25 mouse cellular contexts compared by ENCODE assay signal in the genomic region with DNA sequence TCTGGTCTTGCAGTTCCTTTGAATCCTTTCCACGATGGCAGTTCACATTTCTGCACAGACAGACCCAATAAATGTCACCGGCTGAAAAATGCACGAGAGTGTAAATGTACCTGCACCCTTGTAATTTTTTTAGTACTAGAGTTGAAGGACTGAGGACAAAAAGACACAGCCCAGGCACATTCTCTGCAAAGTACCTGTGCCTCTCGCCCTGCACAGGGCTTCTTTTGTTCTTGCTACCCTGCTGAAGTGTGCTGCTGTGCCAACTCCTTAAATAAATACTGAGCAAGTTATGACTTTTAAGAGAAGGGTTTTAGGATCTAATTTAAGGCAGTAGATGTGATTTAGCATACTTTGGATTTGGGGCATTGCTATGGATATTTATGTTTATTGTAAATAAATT.
"Had no signal": no experiment of that assay in that cellular context is flagged by ENCODE, and none has a peak within 500 bp of the region (broad histone marks: within the 10 kb centered on the region; RNA-seq: fewer than 3 reads in every experiment).

No protein-coding gene starts in this region.

- H3K36me3 ChIP-seq: forebrain, embryonic 15.5 days; heart, embryonic 12.5 days; hindbrain, embryonic 10.5 days; hindbrain, embryonic 12.5 days; intestine, embryonic 15.5 days; limb, embryonic 13.5 days; limb, embryonic 15.5 days had no signal

- H3K4me1 ChIP-seq: forebrain, embryonic 15.5 days; heart, embryonic 12.5 days; hindbrain, embryonic 10.5 days; hindbrain, embryonic 12.5 days; intestine, embryonic 15.5 days; limb, embryonic 13.5 days; limb, embryonic 15.5 days had no signal

- H3K27ac ChIP-seq: forebrain, embryonic 15.5 days; gastrocnemius, adult 2 months; heart, adult 2 months; hindbrain, embryonic 10.5 days; hindbrain, embryonic 12.5 days; hindbrain, embryonic 14.5 days; intestine, embryonic 15.5 days; limb, embryonic 13.5 days; limb, embryonic 15.5 days had no signal

- DNase-seq: forebrain, postnatal 0 days; gastrocnemius, adult 2 months; gastrocnemius, postnatal 10 days; gastrocnemius, postnatal 25 days; heart, adult 2 months; heart, postnatal 10 days; heart, postnatal 4 days; kidney, adult 18-20 months; kidney, adult 8-10 months; kidney, postnatal 10 days; kidney, postnatal 25 days; layer of hippocampus, adult 9-11 months; layer of hippocampus, postnatal 36 days; left cerebral cortex, postnatal 4 days had no signal

- H3K9ac ChIP-seq: forebrain, embryonic 15.5 days; forebrain, postnatal 0 days; heart, embryonic 12.5 days; hindbrain, embryonic 12.5 days; hindbrain, embryonic 14.5 days; intestine, embryonic 15.5 days; limb, embryonic 13.5 days; limb, embryonic 15.5 days had no signal

- H3K4me2 ChIP-seq: forebrain, embryonic 15.5 days; heart, embryonic 12.5 days; hindbrain, embryonic 12.5 days; hindbrain, embryonic 14.5 days; intestine, embryonic 15.5 days; limb, embryonic 13.5 days; limb, embryonic 15.5 days had no signal

- H3K4me3 ChIP-seq: forebrain, embryonic 15.5 days; gastrocnemius, adult 2 months; heart, adult 2 months; heart, embryonic 12.5 days; hindbrain, embryonic 10.5 days; hindbrain, embryonic 12.5 days; intestine, embryonic 15.5 days; limb, embryonic 13.5 days; limb, embryonic 15.5 days had no signal

- H3K9me3 ChIP-seq: forebrain, embryonic 15.5 days; heart, embryonic 12.5 days; hindbrain, embryonic 10.5 days; hindbrain, embryonic 12.5 days; intestine, embryonic 15.5 days; limb, embryonic 13.5 days; limb, embryonic 15.5 days had no signal

- ATAC-seq: forebrain, embryonic 15.5 days; forebrain, postnatal 0 days; hindbrain, embryonic 16.5 days; inflammation-experienced regulatory T-cells, adult 6 months; intestine, embryonic 15.5 days; intestine, postnatal 0 days had no signal

- H3K27me3 ChIP-seq: forebrain, embryonic 15.5 days; heart, embryonic 12.5 days; hindbrain, embryonic 12.5 days; intestine, embryonic 15.5 days; limb, embryonic 13.5 days; limb, embryonic 15.5 days had no signal
